Mouse (Mus musculus) G1E (cell line): ENCODE results near the gene Aurkb.

Experiments
- CTCF ChIP-seq: IDR thresholded peaks from 2 replicates; pipeline ENCODE4 v1.5.1; 2012; ENCODE audit warnings: low read depth, low read length, inconsistent platforms, mixed read lengths
- GATA1 ChIP-seq: IDR thresholded peaks from 2 replicates; pipeline ENCODE4 v1.6.1; 2012; ENCODE audit warnings: borderline replicate concordance, low read length, inconsistent platforms, mixed read lengths
- GATA2 ChIP-seq: IDR thresholded peaks from 2 replicates; pipeline ENCODE4 v1.6.1; 2012; ENCODE audit warnings: low read depth, low read length, inconsistent platforms, borderline replicate concordance
- POLR2AphosphoS5 ChIP-seq: IDR thresholded peaks from 2 replicates; pipeline ENCODE4 v1.6.1; 2012; ENCODE audit warnings: low read depth, low read length, inconsistent platforms; ENCODE audit not compliant: insufficient replicate concordance
- TAL1 ChIP-seq: conservative IDR thresholded peaks from 2 replicates; pipeline ENCODE4 v1.6.1; 2012; ENCODE audit warnings: low read depth, low read length, inconsistent platforms, mixed read lengths

GRCm38 (mm10) chr11:68997080-68997479 lies 48.4 kb upstream of the Aurkb start:
- TF ChIP-seq CTCF (no peak), TAL1 (no peak), POLR2AphosphoS5 (no peak), GATA1 (no peak), GATA2 (no peak)
